Mouse (Mus musculus): ENCODE measurements around the gene Kng2.
"Not testable (repeated sequence)": the region's sequence is repeated elsewhere in the genome, so short reads cannot be mapped to it uniquely, and the experiment has no call there.

GRCm38 (mm10) chr16:23020571-23020970, 8.7 kb downstream of the Kng2 start:
- TF ChIP-seq POLR2A, CTCF (IDR thresholded peaks at IDR 0.05; ENCODE audit: insufficient read depth, low read depth, low read length): not testable (repeated sequence)

All from olfactory bulb, adult 2 months (tissue).